Mouse (Mus musculus): Measurements from ENCODE around the gene Cmpk1. TPM values are rescaled to one million over a fixed set of nuclear protein-coding genes. Genes with fewer than 3 reads are reported as not detected.

Cmpk1 gene
- total RNA-seq, 2 experiments from 2014 or later, result 43.2 to 51.5 TPM

Other genes starting within 250 kb of the Cmpk1 start
- not detected in 2 replicates for gene Gm12830, start 165.5 kb downstream of the Cmpk1 start, total RNA-seq (2015; ENCODE audit: low replicate concordance)
- gene Gm12830, start 165.5 kb downstream of the Cmpk1 start, total RNA-seq (2017; ENCODE audit: low replicate concordance), result not detected in 2 replicates
- 0.84 TPM in 1 of 2 replicates, not detected in the other for gene Foxd2, start 78.4 kb downstream of the Cmpk1 start, total RNA-seq (2015; ENCODE audit: low replicate concordance)
- gene Foxd2, start 78.4 kb downstream of the Cmpk1 start, total RNA-seq (2017; ENCODE audit: low replicate concordance), result not detected in 2 replicates
- gene Foxe3, start 61.2 kb downstream of the Cmpk1 start, total RNA-seq (2015; ENCODE audit: low replicate concordance), result not detected in 2 replicates
- not detected in 2 replicates for gene Foxe3, start 61.2 kb downstream of the Cmpk1 start, total RNA-seq (2017; ENCODE audit: low replicate concordance)
- 96.2 and 98.1 TPM in 2 replicates for gene Stil, start 12.9 kb upstream of the Cmpk1 start, total RNA-seq (2015; ENCODE audit: low replicate concordance)
- 73.3 and 112 TPM in 2 replicates for gene Stil, start 12.9 kb upstream of the Cmpk1 start, total RNA-seq (2017; ENCODE audit: low replicate concordance)
- 227 and 255 TPM in 2 replicates for gene Tal1, start 69.2 kb upstream of the Cmpk1 start, total RNA-seq (2015; ENCODE audit: low replicate concordance)
- gene Tal1, start 69.2 kb upstream of the Cmpk1 start, total RNA-seq (2017; ENCODE audit: low replicate concordance), result 186 and 231 TPM in 2 replicates
- gene Pdzk1ip1, start 101.5 kb upstream of the Cmpk1 start, total RNA-seq (2015; ENCODE audit: low replicate concordance), result 733 and 856 TPM in 2 replicates
- 400 and 437 TPM in 2 replicates for gene Pdzk1ip1, start 101.5 kb upstream of the Cmpk1 start, total RNA-seq (2017; ENCODE audit: low replicate concordance)
- not detected in 2 replicates for gene Cyp4x1, start 147.0 kb upstream of the Cmpk1 start, total RNA-seq (2015; ENCODE audit: low replicate concordance)
- gene Cyp4x1, start 147.0 kb upstream of the Cmpk1 start, total RNA-seq (2017; ENCODE audit: low replicate concordance), result not detected in 2 replicates